Mouse (Mus musculus) layer of hippocampus, postnatal 10 days (tissue): ENCODE data around the gene Mecp2. TPM values are rescaled to one million over a fixed set of nuclear protein-coding genes. Genes with fewer than 3 reads are reported as not detected.
A peak's percentile ranks its signal among the peaks of the same experiment; 100 is the strongest.

Experiments used
- DNase-seq, 2 experiments: peaks; one replicate each; pipeline ENCODE4 v3.0.0; 2021; ENCODE audit warnings: low spot score in 2 of 2
- microRNA-seq, 2 experiments: library from miRNA; unstranded; fragments of <30 nt; microRNA quantifications; one replicate each; pipeline ENCODE4 v1.2.0; 2021
- total RNA-seq, 2 experiments: library from RNA; stranded (reverse); gene quantifications; 2 replicates each; pipeline ENCODE4 v1.2.3; 2021

Mecp2 gene
- total RNA-seq, 2 experiments from 2014 or later: 74.3 to 75.1 TPM

DNA sequence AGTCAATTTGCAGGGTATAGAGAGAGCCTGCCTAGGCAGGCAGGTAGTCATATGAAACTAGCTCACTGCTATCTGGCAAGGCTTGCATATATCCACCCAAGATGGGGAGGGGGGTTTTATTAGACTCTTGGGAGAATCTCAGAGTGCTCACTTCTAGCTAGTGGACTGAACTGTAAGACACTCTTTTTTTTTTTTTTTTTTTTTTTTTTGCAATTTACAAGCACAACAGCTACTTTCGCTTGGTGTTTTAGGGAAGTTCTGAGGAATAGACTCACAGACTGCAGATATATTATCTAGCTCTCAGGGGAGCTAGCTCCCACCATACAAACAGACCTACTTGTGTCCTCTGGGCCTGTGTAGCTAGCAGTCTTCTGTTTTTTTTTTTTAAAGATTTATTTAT, 120.6 kb downstream of the Mecp2 start:
- DNase-seq: no peak

GRCm38 (mm10) chrX:74008063-74008462, 127.1 kb downstream of the Mecp2 start:
- DNase-seq: no peak

- DNase-seq: no peak
Observed at GRCm38 (mm10) chrX:74006401-74006800, 128.8 kb downstream of the Mecp2 start.

DNA sequence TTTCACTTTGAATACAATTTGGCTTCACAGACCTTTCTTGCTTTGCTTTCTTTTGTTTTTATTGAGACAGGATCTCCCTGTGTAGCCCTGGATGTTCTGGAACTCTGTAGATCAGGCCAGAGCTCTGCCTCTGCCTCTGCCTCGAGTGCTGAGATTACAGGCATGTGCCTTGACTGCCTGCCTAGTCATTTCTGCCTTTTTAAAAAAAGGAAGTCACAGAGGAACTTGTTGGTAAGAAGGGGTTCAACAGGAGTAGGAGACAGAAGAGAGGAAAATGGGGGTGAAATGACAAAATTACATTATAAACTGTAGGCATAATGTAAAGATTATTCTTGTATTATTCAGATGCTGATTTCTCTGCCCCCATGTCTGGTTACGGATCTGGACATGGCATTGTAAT, 131.5 kb downstream of the Mecp2 start:
- DNase-seq: no peak

DNA sequence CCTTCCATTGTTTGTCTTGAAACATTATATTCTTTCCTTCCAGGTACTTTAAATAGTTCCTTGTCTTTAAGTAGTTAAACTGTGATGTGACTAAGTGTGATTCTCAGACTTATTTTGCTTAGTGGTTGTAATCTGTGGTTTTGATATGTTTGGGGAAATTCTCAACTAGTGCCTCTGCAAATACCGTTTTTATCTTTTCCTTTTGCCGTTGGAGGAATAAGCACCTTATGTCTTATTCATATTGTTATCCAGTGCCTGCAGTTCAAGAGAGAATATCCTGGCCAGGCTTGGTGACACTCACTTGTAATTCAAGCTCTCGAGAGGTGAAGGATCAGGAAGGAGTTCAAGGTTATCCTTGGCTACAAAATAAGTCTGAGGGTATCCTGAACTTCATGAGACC, 134.1 kb downstream of the Mecp2 start:
- DNase-seq: no peak

DNA sequence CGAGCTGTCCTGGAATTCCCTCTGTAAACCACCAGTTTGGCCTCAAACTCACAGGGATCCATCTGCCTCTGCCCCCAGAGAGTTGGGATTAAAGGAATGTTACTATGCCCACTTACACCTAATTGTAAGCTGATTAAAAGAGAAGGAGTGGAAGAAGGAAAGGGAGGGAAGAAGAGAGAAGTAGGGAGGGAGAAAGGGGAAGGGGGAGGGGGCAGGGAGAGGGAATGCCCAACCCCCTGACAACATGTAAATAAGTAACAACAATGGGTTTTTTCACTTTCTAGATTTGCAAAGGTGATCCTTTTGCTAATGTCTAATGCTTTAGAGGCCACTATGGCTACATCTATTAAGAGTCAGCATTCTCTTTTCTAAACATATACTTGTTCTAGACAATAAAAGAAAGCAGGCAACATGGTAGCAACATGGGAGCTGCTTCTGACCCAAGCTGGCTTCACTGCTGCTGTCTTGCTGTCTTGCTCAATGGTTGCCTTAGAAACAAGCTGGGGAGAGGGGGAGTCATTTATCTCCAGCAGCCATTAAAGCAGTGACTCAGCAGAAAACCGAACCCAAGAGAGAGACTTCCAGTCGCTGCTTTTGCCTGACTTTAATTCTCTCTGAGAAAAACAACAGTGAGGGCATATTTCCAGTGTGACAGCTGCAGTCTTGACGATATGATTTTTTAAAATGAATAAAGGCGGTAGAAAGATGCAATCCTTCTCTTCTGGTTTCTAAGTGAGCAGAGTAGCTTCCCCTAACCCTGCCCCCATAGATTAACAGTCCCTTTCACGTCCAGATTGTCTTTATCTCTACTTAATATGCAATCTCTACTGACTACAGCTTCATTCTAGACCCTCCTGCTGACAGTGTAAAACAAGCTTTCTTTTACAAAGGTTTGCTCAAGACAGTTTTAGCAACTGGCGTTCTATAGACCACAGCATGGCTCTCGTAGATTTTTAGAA, 136.0 kb downstream of the Mecp2 start:
- DNase-seq: peak; percentile 20 to 31

- no peak for DNase-seq
Observed at GRCm38 (mm10) chrX:73977783-73978182, 157.4 kb downstream of the Mecp2 start.

Small RNA genes lying within 50 kb of the gene (microRNA-seq; reads per million reads assigned to microRNA genes)
- 6.5 to 8.0 reads per million in 2 experiments for gene Mir5132
- gene Mir718: 0 reads per million in 2 experiments

Other genes with a start within 250 kb of the Mecp2 start
- not detected for gene Avpr2, start 243.3 kb downstream of the Mecp2 start, total RNA-seq
- gene L1cam, start 239.3 kb downstream of the Mecp2 start, total RNA-seq: 100 to 1,000 TPM; 333 to 351 TPM
- gene Arhgap4, start 213.5 kb downstream of the Mecp2 start, total RNA-seq: 1 to 10 TPM; 4.6 to 5.1 TPM
- gene Naa10, start 213.4 kb downstream of the Mecp2 start, total RNA-seq: 10 to 100 TPM; 69.8 to 72.9 TPM
- 1 to 10 TPM; 3.9 to 7.1 TPM for gene Renbp, start 204.5 kb downstream of the Mecp2 start, total RNA-seq
- 10 to 100 TPM; 72.9 to 77.8 TPM for gene Hcfc1, start 169.0 kb downstream of the Mecp2 start, total RNA-seq
- 10 to 100 TPM; 52.5 to 52.9 TPM for gene Irak1, start 111.4 kb downstream of the Mecp2 start, total RNA-seq
- not detected for gene Opn1mw, start 7.9 kb downstream of the Mecp2 start, total RNA-seq
- gene Tex28, start 32.5 kb upstream of the Mecp2 start, total RNA-seq: not detected
- not detected for gene Tktl1, start 41.9 kb upstream of the Mecp2 start, total RNA-seq
- gene Flna, start 114.5 kb upstream of the Mecp2 start, total RNA-seq: 100 to 1,000 TPM; 210 to 252 TPM
- 10 to 100 TPM; 36.0 to 44.7 TPM for gene Emd, start 119.3 kb upstream of the Mecp2 start, total RNA-seq
- gene Rpl10, start 135.4 kb upstream of the Mecp2 start, total RNA-seq: 100 to 1,000 TPM; 203 to 222 TPM
- gene Taz, start 146.5 kb upstream of the Mecp2 start, total RNA-seq: 10 to 100 TPM; 54.6 to 54.7 TPM
- gene Dnase1l1, start 147.0 kb upstream of the Mecp2 start, total RNA-seq: 1 to 10 TPM; 2.8 to 3.5 TPM
- 100 to 1,000 TPM; 276 to 278 TPM for gene Atp6ap1, start 161.7 kb upstream of the Mecp2 start, total RNA-seq
- gene Gdi1, start 169.6 kb upstream of the Mecp2 start, total RNA-seq: 100 to 1,000 TPM; 633 to 694 TPM
- 10 to 100 TPM; 42.3 to 47.6 TPM for gene Fam50a, start 177.7 kb upstream of the Mecp2 start, total RNA-seq
- 10 to 100 TPM; 79.2 to 80.1 TPM for gene Plxna3, start 193.7 kb upstream of the Mecp2 start, total RNA-seq
- gene Lage3, start 218.3 kb upstream of the Mecp2 start, total RNA-seq: 10 to 100 TPM; 32.2 to 37.2 TPM
- gene Ubl4a, start 237.9 kb upstream of the Mecp2 start, total RNA-seq: 10 to 100 TPM; 51.9 to 54.7 TPM
- 1 to 10 TPM; 2.3 to 2.5 TPM for gene Slc10a3, start 238.0 kb upstream of the Mecp2 start, total RNA-seq